Mouse (Mus musculus) left cerebral cortex, postnatal 10 days (tissue): Measurements from ENCODE around the gene Megf11. TPM values are rescaled to one million over a fixed set of nuclear protein-coding genes. Genes with fewer than 3 reads are reported as not detected.

ENCODE experiments used
- DNase-seq, 2 experiments: peaks; one replicate each; pipeline ENCODE4 v3.0.0; 2021 to 2022; ENCODE audit warnings: low spot score in 2 of 2, mixed read lengths in 1 of 2; ENCODE audit errors: extremely low spot score in 1 of 2
- intact Hi-C: fragments of 180-260 bp; cut with DNase I; formaldehyde crosslinking; loops from one replicate; pipeline ENCODE4 v1.15.1; 2025
- total RNA-seq, 2 experiments: library from RNA; stranded (reverse); gene quantifications; 2 replicates each; pipeline ENCODE4 v1.2.3; 2021

The Megf11 gene
- total RNA-seq, 2 experiments from 2014 or later: 7.3 to 9.1 TPM

DNA sequence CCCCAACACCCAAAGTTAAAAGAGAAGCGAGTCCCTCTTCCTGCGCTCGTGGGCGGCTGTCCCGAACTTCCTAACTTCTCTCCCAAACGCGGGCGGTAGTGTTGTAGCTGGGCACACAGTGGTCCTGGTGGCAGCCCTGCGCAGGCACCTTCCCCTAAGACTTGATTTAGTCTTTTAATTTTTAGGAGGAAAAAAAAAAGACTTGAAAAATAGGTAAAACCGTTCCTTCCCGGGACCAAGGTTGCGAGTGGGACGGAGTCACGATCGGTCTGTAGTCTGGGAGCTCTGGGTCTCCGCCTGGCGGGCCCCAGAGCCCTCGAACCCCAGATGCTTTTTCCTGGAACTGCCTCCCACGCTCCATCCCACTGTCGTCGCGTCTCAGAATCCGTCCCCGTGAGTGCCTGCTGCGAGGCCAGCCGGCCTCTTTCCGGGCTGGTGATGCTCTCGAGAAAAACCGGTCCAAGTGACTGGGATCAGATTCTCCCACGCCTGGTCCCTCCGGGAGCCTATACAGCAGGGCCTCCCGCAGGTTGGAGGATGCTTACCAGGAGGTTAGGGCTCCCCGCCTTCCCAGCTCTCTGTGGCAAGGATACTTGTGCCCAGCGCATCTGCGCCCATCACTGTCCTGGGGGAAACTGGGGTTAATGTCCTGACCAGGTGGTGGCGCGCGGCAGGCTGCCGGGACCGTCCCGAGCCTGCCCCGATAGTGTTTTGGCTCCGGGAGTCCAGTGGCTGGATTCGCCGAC lies 1.2 kb downstream of the Megf11 start:
- no peak for DNase-seq
- intact Hi-C loops: loop anchor here (5.0 kb wide), 1 partner anchor 116 kb away; no protein-coding TSS in a partner anchor

DNA sequence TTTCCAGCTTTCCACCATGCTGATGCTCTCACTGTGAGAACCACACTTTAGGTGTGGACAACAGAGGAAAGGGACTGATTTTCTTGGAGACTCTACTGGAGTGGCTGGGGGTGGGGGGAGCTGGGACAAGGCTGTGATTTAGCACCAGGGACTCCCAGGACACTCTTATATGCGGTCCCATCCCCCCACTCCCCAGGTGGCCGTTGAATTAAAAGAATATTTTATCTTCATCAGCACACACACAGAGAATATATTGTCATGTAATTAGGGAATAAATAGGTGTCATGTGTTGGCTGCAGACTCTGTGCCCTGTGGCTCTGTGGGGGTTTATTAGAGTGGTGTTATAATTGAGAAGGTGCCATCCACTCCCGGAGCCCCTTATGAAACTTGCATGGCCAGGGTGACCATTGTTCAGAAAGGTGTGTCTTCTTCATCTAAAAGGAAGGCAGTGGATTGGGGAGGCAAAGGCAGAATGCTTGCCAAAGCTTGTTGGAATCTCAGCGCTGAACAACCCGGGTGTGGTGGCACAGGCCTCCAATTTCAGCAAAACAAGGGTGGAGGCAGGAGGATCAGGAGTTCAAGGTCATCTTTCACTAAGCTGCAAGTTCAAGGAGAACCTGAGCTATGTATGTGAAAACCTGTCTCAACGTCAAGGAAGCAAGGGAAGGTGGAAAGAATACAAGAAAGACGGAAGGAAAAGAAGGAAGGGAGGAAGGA lies 4.3 kb downstream of the Megf11 start:
- no peak for DNase-seq
- intact Hi-C loops: loop anchor here (5.0 kb wide), 2 partner anchors 113 to 248 kb away; no protein-coding TSS in a partner anchor

DNA sequence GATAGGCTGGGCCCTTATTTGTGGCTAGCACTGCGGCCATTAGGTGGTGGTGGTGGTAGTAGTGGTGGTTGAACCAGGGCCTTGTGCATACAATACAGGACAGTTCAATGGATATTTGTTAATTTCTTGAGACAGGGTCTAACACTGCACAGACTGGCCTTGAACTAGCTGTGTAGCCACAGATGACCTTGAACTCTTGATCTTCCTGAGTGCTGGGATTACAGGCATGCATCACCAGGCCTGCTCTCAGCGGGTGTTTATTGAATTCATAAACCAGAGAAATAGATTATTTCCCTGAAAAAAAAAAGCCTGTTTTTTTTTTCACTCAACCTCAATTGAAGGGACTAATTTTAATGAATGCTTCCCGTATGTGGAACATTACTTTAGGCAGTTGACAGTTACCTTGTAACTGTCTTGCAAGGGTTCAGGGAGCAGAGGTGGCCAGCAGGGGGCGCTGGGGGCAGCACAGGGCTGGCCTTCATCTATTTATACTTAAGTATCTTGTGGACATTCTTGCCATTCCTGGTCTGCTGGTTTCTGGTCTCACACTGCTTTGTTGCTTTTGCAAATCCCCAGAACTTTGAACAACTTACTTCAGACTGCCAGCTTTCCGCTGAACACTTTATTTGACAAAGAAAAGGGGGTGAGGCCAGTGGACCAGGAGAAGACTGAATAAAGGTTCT lies 8.6 kb downstream of the Megf11 start:
- peak in 1 of 2 experiments; percentile 82 for DNase-seq
- intact Hi-C loops: loop anchor here (5.0 kb wide), 1 partner anchor 243 kb away; no protein-coding TSS in a partner anchor

DNA sequence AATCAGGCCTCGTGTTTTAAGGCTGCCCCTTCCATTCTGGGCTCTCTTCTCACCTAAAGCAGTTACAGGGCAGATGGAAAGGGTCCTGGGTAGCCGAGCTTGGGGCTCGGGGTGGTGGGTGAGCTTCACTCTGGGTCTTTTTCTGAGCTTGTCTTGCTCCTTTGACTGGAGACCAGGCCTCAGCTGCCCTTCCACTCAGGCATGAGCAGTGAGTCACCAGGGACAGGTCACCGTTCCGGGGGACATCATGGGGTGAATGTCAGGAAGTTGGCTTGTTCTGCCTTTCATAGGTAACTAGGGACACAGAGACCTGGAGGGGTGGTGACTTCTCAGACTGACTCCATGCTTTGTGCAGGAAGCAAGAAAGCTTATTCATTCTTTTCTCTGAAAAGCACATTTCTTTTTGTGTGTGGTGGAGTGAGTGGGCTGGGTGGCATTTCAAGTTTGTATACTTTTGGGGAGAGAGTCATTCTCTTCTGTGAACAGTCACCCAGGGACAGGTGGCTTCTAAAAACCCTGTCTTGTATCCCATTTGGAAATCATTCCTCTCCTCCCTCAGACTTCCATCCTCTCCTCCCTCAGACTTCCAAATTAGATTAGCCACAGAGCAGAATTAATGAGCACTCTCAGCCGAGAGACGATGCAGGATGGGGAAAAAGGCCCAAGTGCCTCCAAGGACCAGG lies 10.0 kb downstream of the Megf11 start:
- intact Hi-C loops: no loop called here
- DNase-seq: no peak

- intact Hi-C loops: no loop called here
- DNase-seq: no peak
Measured at GRCm38 (mm10) chr9:64397108-64397507, 11.7 kb downstream of the Megf11 start.

DNA sequence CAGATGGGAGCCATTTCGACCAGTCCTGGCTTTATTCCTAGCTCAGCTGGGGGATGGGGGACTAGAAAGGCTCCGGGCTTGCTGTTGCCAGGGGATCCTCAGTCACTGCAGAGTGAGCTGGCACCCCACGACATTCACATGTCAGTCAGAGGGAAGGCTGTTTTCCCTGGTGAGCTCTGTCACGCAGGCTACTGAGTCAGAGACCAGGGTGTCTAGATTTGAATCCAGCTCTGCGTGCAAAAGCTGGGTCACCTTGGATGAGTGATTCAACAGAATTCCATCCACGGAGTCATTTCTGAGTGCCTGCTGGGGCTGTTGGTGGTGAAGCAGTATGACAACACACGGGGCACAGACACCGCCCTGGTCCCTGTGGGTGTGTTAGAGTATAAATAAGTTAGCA lies 13.7 kb downstream of the Megf11 start:
- DNase-seq: peak in 1 of 2 experiments; percentile 40
- intact Hi-C loops: no loop called here

DNA sequence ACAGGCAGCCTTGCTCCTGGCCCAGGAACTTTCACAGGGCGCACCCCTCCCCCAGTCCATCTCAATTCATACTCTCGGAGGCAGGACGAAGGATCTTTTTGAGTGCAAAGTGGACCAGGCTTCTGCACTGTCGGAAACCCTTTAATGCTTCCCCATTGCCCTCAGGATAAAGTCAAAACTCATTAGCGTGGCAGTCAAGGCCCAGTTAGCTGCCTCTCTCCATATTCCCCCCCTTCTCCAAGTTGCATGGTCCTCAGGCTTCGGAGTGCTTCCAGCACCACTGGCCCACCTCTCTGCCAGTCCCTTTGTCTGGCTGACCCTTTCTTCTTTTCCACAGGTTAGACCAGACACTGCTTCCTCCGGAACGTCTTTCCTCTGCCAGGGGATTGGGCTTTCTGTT lies 16.7 kb downstream of the Megf11 start:
- intact Hi-C loops: no loop called here
- DNase-seq: no peak

- peak in 1 of 2 experiments; percentile 6 for DNase-seq
- intact Hi-C loops: no loop called here
Measured at GRCm38 (mm10) chr9:64406841-64407240, 21.4 kb downstream of the Megf11 start.

DNA sequence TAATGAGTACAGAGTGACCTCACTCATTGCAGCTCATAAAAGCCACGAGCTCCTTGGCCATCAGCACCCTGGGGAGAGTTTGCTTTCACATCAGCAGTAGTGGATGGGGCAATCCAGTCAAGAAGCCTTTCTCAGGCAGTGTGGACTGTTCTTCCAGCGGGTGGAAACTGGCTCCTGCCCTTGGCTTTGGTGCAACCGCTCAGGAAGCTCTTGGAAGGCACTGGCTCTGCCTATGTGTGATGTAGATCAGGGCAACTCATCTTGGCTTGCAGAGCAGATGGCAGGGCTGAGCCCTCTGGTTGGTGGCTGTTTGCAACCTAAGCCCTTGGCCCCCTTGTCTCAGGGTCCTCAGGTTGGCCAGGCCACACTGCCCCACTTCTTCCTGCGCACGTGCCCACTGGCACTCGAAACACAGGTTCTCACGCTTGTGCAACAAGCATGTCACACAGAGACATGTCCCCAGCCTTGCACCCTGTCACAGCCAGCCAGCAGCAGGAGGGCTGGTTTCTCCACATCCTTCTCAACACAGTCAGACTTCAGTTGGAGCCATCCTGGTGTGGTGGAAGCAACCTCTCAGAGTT lies 22.1 kb downstream of the Megf11 start:
- intact Hi-C loops: no loop called here

GRCm38 (mm10) chr9:64408821-64409220 lies 23.4 kb downstream of the Megf11 start:
- intact Hi-C loops: no loop called here
- DNase-seq: peak in 1 of 2 experiments; percentile 4

More for the DNA sequence above, 22.1 kb downstream of the Megf11 start:
- DNase-seq: peak in 1 of 2 experiments; percentile 12

DNA sequence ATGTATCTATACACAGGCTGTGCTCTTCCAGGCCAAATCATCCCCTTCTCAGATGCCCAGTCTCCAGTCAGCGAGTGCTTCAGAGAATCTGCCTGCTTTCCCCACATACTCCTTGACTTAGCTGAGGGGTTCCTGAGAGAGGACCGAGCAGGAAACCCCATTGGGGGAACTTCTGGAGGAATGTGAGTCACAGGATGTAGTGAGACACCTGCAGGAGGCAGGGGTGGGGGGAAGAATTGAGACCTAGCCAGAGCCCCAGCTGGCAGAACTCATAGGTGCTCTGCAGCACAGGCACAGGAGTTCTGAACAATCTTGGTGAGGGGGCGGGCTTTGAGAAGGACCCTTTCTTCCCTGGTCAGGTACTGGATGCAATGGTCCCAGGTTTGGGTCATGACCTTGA lies 35.0 kb downstream of the Megf11 start:
- intact Hi-C loops: no loop called here
- DNase-seq: no peak

GRCm38 (mm10) chr9:64421986-64422616 lies 36.7 kb downstream of the Megf11 start:
- intact Hi-C loops: no loop called here
- DNase-seq: no peak

DNA sequence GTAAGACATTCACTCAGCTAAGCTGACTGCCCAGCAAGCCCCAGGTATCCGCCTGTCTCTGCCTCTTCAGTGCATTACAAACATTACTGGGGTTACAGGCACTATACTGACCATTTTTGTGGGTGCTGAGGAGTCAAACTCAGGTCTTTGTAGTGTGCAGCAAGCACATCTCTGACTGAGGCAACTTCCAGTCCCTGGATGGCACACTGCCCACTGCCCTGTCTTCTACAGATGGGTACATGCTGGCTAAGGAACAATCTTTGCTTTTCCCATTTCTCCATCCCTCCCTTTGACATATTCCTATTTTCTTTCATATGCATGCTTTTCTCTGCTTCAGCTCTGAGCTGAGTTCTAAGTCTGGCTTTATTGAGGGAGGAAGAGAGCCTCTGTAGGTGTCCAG lies 38.5 kb downstream of the Megf11 start:
- intact Hi-C loops: no loop called here
- no peak for DNase-seq

DNA sequence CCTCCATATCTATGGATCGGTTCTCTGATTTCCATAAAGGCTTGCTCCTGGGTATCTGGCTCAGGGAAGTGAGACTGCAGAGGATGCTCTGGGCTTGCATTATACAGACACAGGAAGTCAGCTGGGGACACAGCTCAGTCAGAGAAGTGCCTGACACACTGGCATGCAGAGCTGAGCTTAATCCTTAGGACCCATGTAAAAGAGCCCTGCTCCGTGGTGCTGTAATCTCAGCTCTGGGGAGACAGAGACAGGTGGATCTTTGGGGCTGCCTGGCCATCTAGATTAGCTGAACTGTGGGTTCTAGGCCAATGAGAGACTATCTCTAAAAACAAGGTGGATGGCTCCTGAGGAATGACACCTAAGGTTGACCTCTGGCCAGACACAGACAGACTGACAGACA lies 50.7 kb downstream of the Megf11 start:
- intact Hi-C loops: no loop called here
- DNase-seq: no peak

DNA sequence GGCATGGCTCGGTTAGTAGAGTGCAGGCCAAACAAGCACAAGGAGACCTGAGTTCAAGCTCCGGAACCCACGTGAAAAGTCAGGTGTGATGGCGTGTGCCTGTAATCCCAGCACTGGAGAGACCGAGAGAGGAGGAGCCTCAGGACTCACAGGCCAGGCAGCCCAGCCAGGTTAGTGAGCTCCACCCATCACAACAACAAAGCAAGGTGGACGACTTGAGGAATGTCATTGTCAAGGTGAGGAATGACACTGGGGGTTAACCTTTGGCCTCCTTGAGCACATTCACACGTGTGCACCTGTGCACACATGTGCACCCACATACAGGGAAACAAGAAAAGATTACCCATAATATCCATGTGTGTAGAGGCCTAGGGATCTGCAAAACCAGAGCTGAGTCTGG lies 54.7 kb downstream of the Megf11 start:
- DNase-seq: no peak
- intact Hi-C loops: no loop called here

- no peak for DNase-seq
- intact Hi-C loops: no loop called here
Measured at GRCm38 (mm10) chr9:64445981-64446380, 60.6 kb downstream of the Megf11 start.

GRCm38 (mm10) chr9:64447070-64447469 lies 61.6 kb downstream of the Megf11 start:
- intact Hi-C loops: no loop called here

DNA sequence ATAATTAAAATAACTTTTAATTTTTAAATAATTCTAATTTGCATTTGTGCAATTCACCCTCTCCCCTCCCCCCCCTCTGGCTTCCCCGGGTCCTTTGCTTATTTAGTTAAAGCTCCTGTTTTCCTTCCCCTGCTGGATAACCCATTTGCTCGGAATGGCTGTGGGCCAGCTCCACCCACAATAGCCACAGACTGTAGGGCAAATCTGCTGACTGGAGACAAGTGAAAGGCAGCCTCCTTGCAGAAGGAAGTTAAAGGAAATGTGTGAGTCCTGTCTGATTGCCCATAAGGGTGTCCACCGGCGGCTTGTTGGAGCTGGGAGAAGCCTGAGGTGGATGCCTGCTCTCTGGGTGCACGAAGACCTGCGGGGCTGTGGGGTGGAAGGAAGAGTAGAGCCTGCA lies 62.1 kb downstream of the Megf11 start:
- intact Hi-C loops: no loop called here
- DNase-seq: peak; percentile 9 to 71

More at GRCm38 (mm10) chr9:64447070-64447469, 61.6 kb downstream of the Megf11 start:
- DNase-seq: no peak
